Mouse (Mus musculus) regulatory T cell (primary cell): Measurements from ENCODE around the gene Foxk1.

Source experiments
- in situ Hi-C: fragments of 300-600 bp; cut with MboI, MseI; formaldehyde crosslinking; loops from one replicate; pipeline ENCODE4 v1.15.1; 2025; ENCODE audit warnings: high pct_unique_total_duplicates

Foxk1 gene

GRCm38 (mm10) chr5:142386784-142387680 lies 14.3 kb upstream of the Foxk1 start:
- in situ Hi-C loops = loop anchor here (10.0 kb wide), 1 partner anchor 538 kb away; no protein-coding TSS in a partner anchor

GRCm38 (mm10) chr5:142387716-142388115 lies 13.6 kb upstream of the Foxk1 start:
- in situ Hi-C loops = loop anchor here (10.0 kb wide), 1 partner anchor 537 kb away; no protein-coding TSS in a partner anchor

DNA sequence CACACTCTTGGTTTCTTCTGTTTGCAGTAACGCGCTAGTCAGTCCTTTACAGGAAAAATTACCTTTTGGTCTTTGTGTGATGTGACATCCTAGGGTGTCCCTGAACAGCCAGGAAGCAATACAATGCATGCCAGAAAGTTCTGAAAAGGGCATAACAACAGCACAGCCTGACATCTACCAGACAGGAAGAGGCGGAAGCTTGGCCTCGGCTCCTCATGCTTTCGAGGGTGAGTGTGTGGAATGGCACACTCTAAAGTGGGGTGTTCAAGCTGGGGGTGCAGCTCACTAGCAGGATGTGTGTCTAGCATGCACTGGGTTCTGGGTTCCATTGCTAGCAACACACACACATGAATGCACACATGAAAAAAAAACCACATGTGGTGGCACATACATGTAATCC lies 9.6 kb upstream of the Foxk1 start:
- in situ Hi-C loops = no loop called here

DNA sequence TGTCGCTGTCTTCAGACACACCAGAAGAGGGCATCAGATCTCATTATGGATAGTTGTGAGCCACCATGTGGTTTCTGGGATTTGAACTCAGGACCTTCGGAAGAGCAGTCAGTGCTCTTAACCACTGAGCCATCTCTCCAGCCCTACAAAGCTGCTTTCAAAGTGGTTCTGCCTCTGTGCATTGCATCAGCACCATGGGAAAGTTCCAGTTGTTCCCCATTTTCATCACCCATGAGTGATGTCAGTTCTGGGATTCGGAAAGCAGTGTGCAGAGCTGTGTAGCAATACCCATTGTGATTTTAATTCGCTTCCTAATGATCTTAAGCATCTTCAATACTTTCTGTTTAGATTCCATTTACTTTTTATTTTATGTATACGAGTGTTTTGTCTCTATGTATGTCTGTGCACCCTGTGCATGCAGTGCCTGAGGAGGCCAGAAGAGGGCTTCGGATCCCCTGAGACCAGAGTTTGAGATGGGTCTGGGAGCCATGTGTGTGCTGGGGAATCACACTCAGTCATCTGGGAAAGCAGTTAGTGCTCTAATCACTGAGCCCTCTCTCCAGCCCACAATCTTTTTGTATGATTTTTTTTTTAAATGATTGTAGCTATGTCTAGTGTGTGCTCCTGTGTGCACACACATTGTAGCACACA lies 6.6 kb upstream of the Foxk1 start:
- in situ Hi-C loops = no loop called here

DNA sequence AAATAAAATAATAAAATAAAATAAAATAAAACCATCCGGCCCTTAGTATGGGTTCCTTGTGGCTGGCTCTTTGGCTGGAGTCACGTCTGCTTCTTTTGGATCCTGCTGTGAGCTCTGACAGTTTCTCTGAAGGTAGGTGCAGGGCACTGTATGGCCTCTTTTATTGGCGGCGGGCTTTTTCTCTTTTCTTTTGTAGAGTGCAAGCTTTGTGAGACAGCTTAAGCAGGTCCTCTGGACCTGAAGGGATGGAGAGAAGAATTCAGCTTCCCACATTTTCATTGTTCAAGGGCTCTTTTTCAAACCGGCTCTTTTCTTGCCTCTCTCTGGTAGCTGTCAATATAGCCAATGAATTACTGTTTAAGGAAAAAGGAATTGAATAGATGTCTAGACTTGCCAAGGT lies 5.4 kb upstream of the Foxk1 start:
- in situ Hi-C loops = no loop called here

DNA sequence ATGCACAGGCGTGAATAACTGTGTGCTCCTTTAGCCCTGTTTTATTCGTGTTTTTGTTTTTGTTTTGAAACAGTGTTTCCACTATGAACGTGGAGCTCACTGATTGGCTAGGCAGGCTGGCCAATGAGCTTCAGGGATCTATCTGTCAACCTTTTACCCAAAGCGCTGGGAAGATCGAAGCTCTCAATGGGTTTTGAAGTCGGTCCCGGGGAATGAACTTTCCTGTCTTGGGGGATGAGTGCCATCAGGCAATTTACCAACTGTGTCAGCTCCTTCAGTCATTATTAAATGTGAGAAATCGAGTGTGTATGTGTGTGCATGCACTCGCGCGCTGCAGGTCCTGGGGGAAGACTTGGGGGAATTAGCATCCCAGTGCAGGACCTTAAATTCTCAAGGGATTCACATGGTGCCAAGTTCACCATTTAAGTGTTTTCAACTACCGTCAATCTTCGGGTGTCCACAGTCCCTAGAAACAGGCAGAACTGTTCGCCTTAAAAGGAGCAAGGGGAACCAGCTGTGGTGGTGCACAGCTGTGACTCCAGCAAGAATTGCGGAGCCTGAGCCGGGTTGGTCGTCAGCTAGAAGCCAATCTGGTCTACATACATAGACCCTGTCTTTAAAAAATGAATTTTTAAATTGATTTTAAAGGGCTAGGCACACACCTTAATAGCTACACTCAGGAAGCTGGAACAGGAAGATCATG lies 965 bp upstream of the Foxk1 start:
- in situ Hi-C loops = loop anchor here (10.0 kb wide), 1 partner anchor 1526 kb away; no protein-coding TSS in a partner anchor

DNA sequence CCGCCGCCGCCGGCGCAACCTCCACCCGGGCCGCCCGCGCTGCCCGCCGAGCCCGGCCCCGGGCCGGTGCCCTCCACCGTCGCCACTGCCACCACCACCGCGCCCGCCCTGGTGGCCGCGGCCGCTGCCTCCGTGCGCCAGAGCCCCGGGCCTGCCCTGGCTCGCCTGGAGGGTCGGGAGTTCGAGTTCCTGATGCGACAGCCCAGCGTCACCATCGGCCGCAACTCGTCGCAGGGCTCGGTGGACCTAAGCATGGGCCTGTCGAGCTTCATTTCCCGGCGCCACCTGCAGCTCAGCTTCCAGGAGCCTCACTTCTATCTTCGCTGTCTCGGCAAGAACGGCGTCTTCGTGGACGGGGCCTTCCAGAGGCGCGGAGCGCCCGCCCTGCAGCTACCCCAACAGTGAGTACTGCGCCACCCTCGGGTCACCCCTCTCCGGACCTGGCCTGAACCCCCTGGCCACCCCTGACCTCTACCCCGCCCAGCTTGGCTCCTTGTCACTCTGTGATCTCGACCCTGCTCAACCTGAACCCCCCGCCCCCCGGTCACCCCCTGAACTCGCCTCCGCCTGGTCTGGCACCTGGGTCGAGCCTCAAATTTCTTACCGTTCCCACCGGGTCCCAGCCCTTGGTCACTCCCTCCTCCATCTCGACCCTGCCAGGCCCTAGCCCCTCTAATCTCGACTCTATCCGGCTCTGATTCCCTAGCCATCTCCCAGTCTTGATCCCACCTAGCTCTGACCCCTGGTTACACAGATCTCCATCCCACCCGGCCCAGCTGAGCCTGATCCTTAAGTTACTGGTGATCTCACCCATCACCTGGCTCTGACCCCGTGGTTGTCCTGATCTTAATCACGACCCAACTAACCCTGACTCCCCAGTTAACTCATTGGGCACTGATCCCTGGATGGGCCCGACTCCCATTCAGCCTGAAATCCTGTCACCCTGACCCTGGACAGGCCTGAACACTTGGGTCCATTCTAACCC lies 636 bp downstream of the Foxk1 start:
- in situ Hi-C loops = loop anchor here (10.0 kb wide), 1 partner anchor 1527 kb away; no protein-coding TSS in a partner anchor

DNA sequence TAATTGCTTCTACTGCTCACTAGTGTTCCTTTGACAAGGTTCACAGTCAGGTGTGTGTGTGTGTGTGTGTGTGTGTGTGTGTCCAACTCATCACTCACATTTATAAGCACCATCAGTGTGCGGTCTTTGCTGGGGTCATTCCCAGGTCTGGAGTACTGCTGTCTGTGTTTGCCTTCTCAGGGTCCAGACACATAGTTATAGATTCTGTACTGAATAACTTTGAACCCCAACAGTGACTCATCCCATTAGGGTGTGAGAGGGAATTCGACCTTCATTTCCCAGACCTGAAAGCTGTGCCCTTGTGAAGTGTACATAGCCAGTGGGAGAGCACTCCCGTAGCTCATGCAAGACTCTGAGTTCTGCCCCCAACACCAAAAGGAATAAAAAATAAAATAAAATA lies 2.4 kb downstream of the Foxk1 start:
- in situ Hi-C loops = loop anchor here (10.0 kb wide), 1 partner anchor 1529 kb away; no protein-coding TSS in a partner anchor

DNA sequence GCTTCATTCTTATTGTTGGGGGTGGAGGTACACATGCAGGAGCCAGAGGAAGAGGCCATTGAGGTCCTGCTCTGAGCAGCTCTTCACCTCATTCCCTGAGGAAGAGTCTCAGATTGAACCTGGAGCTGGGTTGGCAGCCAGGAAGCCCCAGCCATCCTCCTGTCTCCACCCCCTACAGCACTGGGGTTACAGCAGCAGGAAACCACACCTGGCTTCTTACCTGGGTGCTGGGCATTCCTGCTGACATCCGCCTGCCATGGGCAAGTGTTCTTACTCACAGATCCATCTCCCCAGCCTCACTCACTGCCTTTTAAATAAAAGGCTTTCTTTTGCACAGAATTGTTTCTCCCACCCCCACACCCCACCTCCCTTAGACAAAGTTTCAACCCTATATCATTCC lies 3.0 kb downstream of the Foxk1 start:
- in situ Hi-C loops = loop anchor here (10.0 kb wide), 1 partner anchor 1530 kb away; no protein-coding TSS in a partner anchor

- in situ Hi-C loops = loop anchor here (5.0 to 10.0 kb wide), 3 partner anchors 37 to 1531 kb away; no protein-coding TSS in a partner anchor
Measured at GRCm38 (mm10) chr5:142405426-142405825, 4.1 kb downstream of the Foxk1 start.

- in situ Hi-C loops = loop anchor here (5.0 to 10.0 kb wide), 3 partner anchors 36 to 1532 kb away; no protein-coding TSS in a partner anchor
Measured at GRCm38 (mm10) chr5:142406401-142406800, 5.1 kb downstream of the Foxk1 start.

GRCm38 (mm10) chr5:142406937-142407336 lies 5.6 kb downstream of the Foxk1 start:
- in situ Hi-C loops = loop anchor here (5.0 to 10.0 kb wide), 3 partner anchors 35 to 1532 kb away; no protein-coding TSS in a partner anchor

DNA sequence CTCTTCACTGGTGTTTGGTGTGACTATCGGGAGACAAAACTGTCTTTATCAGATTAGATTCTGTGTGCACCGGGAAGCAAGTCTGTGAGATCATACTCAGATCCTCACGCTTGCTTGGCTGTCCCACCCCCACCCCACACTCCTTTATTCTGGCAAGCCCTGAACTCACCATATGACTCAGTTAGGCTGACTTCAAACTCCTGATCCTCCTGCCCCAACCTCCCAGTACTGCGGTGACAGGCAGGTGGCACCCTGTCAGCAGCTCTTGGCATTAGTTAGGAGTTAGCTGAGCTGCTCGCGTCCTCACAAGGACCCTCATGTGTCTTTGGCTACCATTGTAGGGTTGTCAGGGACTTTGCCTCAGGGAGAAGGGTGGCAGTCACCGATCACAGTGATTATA lies 6.1 kb downstream of the Foxk1 start:
- in situ Hi-C loops = loop anchor here (5.0 to 10.0 kb wide), 3 partner anchors 35 to 1533 kb away; no protein-coding TSS in a partner anchor

- in situ Hi-C loops = loop anchor here (5.0 to 10.0 kb wide), 3 partner anchors 33 to 1534 kb away; no protein-coding TSS in a partner anchor
Measured at GRCm38 (mm10) chr5:142409169-142409568, 7.9 kb downstream of the Foxk1 start.

DNA sequence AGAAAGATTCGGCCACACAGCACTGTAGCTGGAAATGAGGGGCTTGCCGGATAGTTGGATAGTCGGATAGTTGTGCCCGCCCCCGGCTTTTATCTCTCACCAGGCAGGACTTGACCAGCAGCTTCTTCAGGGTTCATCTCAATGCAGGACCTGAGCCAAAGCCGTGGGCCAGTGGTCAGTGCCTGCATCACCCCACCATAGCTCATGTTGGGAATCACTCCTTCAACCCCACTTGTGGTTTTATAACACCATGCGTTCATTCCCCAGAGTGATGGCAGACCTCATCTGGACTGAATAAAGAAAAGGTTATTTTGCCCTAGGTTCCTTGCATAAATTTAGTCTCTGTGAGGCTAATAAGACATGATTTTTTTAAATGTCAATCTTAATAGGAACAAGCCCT lies 9.1 kb downstream of the Foxk1 start:
- in situ Hi-C loops = no loop called here

GRCm38 (mm10) chr5:142412678-142413385 lies 11.5 kb downstream of the Foxk1 start:
- in situ Hi-C loops = no loop called here

DNA sequence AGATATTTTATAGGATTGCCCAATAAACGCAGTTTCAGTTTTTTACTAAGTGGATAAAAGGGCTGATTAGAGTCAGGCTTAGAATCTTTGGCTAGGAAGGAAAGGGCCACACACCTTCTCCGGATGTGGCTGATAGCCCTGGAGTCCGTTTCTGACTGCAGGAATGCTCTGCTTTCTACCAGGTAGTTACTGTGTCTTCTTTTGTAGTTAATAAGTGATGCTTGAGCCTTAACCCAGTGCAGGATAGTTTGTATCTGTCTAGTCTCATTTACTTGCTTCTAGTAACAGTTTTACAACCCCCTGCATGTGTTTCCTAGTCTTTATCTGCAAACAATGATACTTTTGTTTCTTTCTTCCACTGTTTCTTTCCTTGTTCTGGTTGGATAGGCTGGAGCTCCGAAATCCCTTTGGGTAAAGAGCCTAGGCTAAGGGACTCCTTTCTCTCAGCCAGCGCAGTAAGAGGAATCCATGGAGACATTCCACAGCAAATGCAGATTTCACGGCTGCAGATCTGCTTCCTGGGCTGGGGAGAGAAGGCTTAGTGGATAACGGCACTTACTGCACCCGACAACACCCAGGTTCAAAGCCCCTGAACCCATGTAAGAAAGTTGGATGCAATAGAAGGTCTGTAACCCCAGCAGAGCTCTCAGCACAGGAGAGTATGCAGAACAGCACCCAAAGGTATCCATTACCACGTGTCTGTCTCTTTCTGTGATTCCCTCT lies 12.6 kb downstream of the Foxk1 start:
- in situ Hi-C loops = no loop called here

DNA sequence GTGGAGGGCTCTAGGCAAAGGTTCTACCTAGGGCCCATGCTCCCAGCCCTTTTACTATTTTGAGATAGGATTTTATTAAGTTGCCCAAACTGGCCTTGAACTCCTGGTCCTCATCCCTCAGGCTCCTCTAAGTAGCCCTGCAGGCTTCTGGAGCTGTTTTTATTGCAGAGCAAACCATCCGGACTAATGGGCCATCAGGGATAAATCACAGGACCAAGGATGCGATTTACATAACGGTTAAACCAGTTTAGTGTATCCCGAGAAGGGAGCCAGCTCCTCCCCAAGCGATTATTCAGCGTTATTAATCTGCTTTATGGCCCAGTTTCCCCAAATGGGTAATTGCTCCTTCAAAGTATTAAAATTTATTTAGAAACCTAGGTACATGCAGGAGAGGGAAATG lies 14.1 kb downstream of the Foxk1 start:
- in situ Hi-C loops = no loop called here
